Mouse (Mus musculus) hindbrain, embryonic 13.5 days (tissue): Measurements from ENCODE around the gene Nckap1. TPM values are rescaled to one million over a fixed set of nuclear protein-coding genes. Genes with fewer than 3 reads are reported as not detected.

Experiments used
- ATAC-seq: fragments of 200-750 bp; cut with Nextera tagmentation; 2 replicates; pipeline ENCODE4 v1.8.0; 2017; ENCODE audit warnings: moderate TSS enrichment; ENCODE audit not compliant: low FRiP score
- H3K27ac ChIP-seq: fragments of 300-500 bp; sonication (generic); 2 replicates; pipeline ENCODE4 v1.5.1; 2015; ENCODE audit warnings: inconsistent platforms, mild to moderate bottlenecking, moderate library complexity
- H3K27me3 ChIP-seq: fragments of 300-500 bp; sonication (generic); 2 replicates; pipeline ENCODE4 v1.6.1; 2015; ENCODE audit warnings: mild to moderate bottlenecking, inconsistent platforms
- H3K36me3 ChIP-seq: fragments of 300-500 bp; sonication (generic); 2 replicates; pipeline ENCODE4 v1.6.1; 2015; ENCODE audit warnings: mild to moderate bottlenecking, inconsistent platforms
- H3K4me1 ChIP-seq: fragments of 300-500 bp; sonication (generic); replicated peaks from 2 replicates; pipeline ENCODE4 v1.6.1; 2015; ENCODE audit warnings: inconsistent platforms
- H3K4me2 ChIP-seq: fragments of 300-500 bp; sonication (generic); 2 replicates; pipeline ENCODE4 v1.6.1; 2015; ENCODE audit warnings: inconsistent platforms, mild to moderate bottlenecking, moderate library complexity
- H3K4me3 ChIP-seq: fragments of 300-500 bp; sonication (generic); 2 replicates; pipeline ENCODE4 v1.5.1; 2015; ENCODE audit warnings: mild to moderate bottlenecking, inconsistent platforms
- H3K9ac ChIP-seq: fragments of 300-500 bp; sonication (generic); 2 replicates; pipeline ENCODE4 v1.6.1; 2015; ENCODE audit warnings: mild to moderate bottlenecking, inconsistent platforms
- H3K9me3 ChIP-seq: fragments of 300-500 bp; sonication (generic); 2 replicates; pipeline ENCODE4 v1.6.1; 2016; ENCODE audit warnings: inconsistent platforms
- WGBS: fragments of 180-500 bp; shearing (Covaris S2); methylation state at CpG from one replicate; pipeline ENCODE4 v1.1.7; 2015; 5-methylcytosine and 5-hydroxymethylcytosine counted together
- microRNA counts: library from miRNA; unstranded; fragments of <30 nt; microRNA quantifications from one replicate; lab custom pipeline; 2016
- microRNA-seq: library from miRNA; unstranded; fragments of <30 nt; microRNA quantifications from one replicate; pipeline ENCODE4, GENCODE M21; 2016
- polyA plus RNA-seq: library from polyadenylated mRNA; unstranded; fragments of >200 nt; fragmentation: Nextera tagmentation; extraction: Ambion mirVana; gene quantifications from 2 replicates; pipeline ENCODE4 v1.2.1, GENCODE M21; 2015

The Nckap1 gene
- polyA plus RNA-seq, 1 experiment from 2014 or later: 83.8 TPM

GRCm38 (mm10) chr2:80465991-80466821 is 115.0 kb downstream of the Nckap1 start:
- Histone ChIP-seq H3K4me1 (no peaks in the 10 kb centered on the region), H3K27me3 (no peaks in the 10 kb centered on the region), H3K27ac (no peak overlapping the region), H3K4me3 (no peak overlapping the region), H3K4me2 (no peak overlapping the region), H3K9ac (no peak overlapping the region), H3K9me3 (no peaks in the 10 kb centered on the region), H3K36me3 (no peaks in the 10 kb centered on the region)
- 88% methylated on average over 16 of the region's 16 CpGs for WGBS
- no peak for ATAC-seq

DNA sequence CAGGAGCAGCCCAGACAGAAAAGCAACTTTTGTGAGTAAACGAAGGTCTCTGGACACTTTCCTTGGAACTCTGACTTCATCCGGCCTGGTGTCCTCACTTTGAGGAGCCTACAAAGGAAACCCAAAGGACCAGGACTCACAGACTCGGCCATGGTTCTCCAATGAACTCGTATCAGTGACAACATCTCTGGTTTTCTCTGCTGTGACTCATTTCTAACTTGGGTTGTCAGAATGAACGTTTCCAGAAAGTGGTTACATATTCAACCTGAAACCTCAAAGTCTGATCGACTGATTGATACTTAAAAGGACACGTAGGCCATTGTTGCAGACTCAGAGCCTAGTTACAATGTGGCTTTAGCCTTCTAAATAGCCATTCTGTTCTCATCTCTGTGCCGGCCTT is 119.4 kb downstream of the Nckap1 start:
- no peak for ATAC-seq
- no peak overlapping the region for H3K9ac ChIP-seq
- H3K4me1 ChIP-seq: no peaks in the 10 kb centered on the region
- no peaks in the 10 kb centered on the region for H3K36me3 ChIP-seq
- 0 out of 2 replicates have a peak, but pooled peaks cover under 1% of the 10 kb centered on the region for H3K27me3 ChIP-seq
- WGBS: 67% methylated on average over 8 of the region's 8 CpGs
- no peak overlapping the region for H3K27ac ChIP-seq
- H3K4me2 ChIP-seq: no peak overlapping the region
- no peak overlapping the region for H3K4me3 ChIP-seq
- H3K9me3 ChIP-seq: no peaks in the 10 kb centered on the region

MicroRNA genes within 50 kb of the gene (microRNA counts, 519-probe panel; counts per million panel counts)
- microRNA mmu-miR-684 (lab: Ali Mortazavi, UCI): 1,256 counts per million, percentile 4 among the panel's probes with 10 or more counts

Small RNA genes lying within 50 kb of the gene (microRNA-seq; reads per million reads assigned to microRNA genes)
- gene Mir684-1: not detected

Other genes starting within 250 kb of the Nckap1 start
- gene Frzb, start 133.8 kb downstream of the Nckap1 start, polyA plus RNA-seq: 19.2 and 22.8 TPM in 2 replicates
- gene Dusp19, start 35.7 kb upstream of the Nckap1 start, polyA plus RNA-seq: 18.3 and 18.4 TPM in 2 replicates
- 55.4 and 57.6 TPM in 2 replicates for gene Nup35, start 35.9 kb upstream of the Nckap1 start, polyA plus RNA-seq